Mouse (Mus musculus): ENCODE measurements around the gene Bad.

DNA sequence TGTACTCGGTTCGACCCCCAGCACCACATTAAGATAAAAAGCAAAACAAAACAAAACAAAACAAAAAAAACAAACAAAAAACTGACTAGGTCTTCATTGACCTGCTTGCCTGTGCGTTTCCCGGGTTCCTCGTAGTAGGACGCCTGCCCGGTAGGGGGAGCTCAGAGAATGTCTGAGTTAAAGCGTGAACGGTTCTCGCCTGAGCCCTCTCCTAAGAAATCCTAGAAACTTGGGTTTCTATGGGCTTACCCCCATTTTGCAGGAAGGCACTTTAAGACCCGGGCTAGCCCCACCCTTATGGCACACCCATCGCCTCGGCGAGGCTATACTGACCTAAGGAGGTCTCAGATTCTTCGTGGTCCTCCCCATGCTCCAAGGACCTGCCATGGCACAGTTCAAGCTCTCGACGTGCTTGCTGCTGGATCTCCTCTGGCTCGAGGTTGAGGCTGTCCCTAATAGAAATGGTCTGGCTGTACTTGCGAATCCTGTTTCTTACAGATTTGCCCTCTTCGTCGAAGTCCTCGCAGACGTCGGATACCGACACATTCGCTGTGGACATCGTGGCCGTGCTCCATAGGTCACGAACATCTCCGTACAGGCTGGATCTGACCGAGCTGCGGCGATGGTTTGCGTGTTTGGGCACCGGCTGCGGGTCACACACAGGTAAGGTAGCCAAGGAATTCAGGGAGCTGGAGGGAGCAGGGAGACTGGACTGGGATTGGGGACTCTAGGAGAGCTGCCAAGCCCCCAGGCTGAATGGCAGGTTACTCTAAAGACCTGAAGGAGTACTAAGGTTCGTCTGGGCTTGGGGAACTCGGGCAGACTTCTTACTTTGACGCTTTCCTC, 17.0 kb upstream of the Bad start:
- peak; percentile 69 for TF ChIP-seq CTCF (IDR thresholded peaks at IDR 0.05; ENCODE audit: low read depth, low read length)
- TF ChIP-seq POLR2A (IDR thresholded peaks at IDR 0.05; ENCODE audit: borderline replicate concordance, low read depth, low read length) = no peak

All from bone marrow macrophage, adult 2 months (primary cell).